Mouse (Mus musculus) adipocyte (in vitro differentiated cells): ENCODE data around the gene Safb.

Experiments
- DNase-seq: peaks from one replicate; pipeline ENCODE4 v3.0.0-alpha.2; 2016; ENCODE audit warnings: low spot score

The Safb gene

DNA sequence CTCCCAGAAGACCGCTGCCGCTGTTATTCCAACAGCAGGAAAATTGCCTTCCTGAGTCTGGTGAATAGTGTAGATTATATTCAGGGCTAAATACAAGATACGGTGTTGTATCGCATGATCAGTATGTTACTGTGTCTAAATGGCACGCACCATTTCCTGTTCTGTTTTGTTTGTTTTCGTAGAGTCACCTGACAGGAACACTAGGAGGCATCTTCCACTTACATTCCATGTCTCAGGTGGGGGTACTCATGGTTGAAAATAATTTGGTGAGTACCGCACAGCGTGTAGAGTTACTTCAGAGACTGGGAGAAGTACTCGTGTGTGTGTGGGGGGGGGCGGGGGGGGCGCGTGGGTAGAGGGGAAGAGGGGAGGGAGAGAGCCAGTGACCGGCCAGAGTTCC lies 62.9 kb downstream of the Safb start:
- DNase-seq: no peak

DNA sequence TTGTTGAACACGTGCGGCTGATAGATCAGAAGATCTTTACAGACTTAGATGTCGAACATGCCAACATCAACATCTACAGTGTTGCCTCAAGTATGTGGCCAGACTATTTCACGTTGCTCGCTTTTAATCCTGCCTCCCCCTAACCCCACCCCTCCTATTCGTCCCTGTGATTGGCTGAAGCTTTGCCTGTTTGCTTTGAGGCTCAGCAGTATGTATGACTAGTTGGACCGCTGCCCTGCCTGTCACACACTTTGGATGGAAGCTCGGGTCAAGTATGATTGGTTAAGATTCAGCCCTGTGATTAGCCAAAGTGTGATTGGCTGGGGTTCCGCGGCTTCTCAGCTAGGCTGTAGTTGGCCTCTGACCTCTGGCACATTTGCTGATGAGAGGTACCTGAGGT lies 67.2 kb downstream of the Safb start:
- peak; percentile 41 for DNase-seq

DNA sequence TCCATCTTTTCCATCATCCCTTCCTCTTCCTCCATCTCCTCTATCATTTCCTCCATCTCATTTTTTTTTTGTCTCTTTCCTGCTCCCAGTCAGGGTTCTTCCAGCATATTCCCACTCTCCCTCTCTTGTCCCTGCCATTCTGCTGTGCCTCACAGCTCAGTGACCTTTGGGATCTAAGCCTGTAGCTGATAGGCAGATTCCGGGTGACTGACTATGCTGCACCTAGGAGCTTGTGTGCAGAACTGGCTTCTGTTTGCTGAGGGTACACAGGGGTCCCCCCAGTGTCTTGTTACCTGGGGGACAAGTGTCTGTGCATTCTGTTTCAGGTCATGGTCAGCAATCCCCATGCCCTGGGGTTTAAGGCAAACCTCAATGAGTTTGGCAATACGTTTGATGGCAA lies 70.1 kb downstream of the Safb start:
- DNase-seq: no peak

DNA sequence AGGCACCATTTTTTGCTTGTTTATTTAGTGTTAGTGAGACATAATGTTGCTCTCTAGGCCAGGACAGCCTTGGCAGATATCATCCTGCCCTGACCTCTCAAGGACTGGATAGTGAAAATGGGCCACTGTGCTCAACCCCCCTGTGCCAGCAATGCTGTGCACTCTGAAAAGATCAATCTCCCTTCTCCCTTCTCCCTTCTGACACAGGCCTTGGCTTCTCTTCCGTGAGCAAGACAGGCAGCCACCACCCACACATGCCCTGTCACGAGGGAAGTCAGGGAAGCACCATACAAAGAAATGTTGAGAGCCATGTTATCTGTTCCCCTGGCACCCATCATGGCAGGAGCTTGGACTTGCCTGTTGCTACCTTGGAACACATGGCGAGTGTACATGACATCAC lies 70.7 kb downstream of the Safb start:
- no peak for DNase-seq
